Mouse (Mus musculus) layer of hippocampus, adult 2 months (tissue): ENCODE results near the gene Ccdc92. TPM values are rescaled to one million over a fixed set of nuclear protein-coding genes. Genes with fewer than 3 reads are reported as not detected.

Source experiments
- DNase-seq, 2 experiments: peaks; one replicate each; pipeline ENCODE4 v3.0.0; 2022; ENCODE audit warnings: low spot score in 2 of 2
- H3K27ac ChIP-seq: fragments of 200-600 bp; 2 replicates; pipeline ENCODE4 v1.8.1; 2022
- H3K4me3 ChIP-seq: fragments of 200-600 bp; 2 replicates; pipeline ENCODE4 v1.8.1; 2022; ENCODE audit warnings: mild to moderate bottlenecking
- CTCF ChIP-seq: fragments of 200-600 bp; conservative IDR thresholded peaks from 2 replicates; pipeline ENCODE4 v1.8.1; 2022; ENCODE audit warnings: antibody characterized with exemption, mild to moderate bottlenecking, moderate library complexity
- total RNA-seq, 2 experiments: library from RNA; stranded (reverse); gene quantifications; 2 replicates each; pipeline ENCODE4 v1.2.3; 2021

Gene Ccdc92
- total RNA-seq, 2 experiments from 2014 or later, result 79.7 to 81.8 TPM

- Histone ChIP-seq H3K27ac (peak overlapping the region; percentile 32; the same call in 1 of the 2 replicates), H3K4me3 (no peak overlapping the region)
- DNase-seq, result peak; percentile 61 to 62
- TF ChIP-seq CTCF, result no peak
These were observed 52.4 kb downstream of the Ccdc92 start for GRCm38 (mm10) chr5:124809708-124810366.

GRCm38 (mm10) chr5:124792112-124792511 is 70.1 kb downstream of the Ccdc92 start:
- Histone ChIP-seq H3K27ac (no peak overlapping the region), H3K4me3 (no peak overlapping the region)
- DNase-seq, result no peak
- no peak for TF ChIP-seq CTCF

GRCm38 (mm10) chr5:124785650-124786049 is 76.6 kb downstream of the Ccdc92 start:
- H3K27ac ChIP-seq, result no peak overlapping the region
- H3K4me3 ChIP-seq, result no peak overlapping the region
- peak; percentile 69 for TF ChIP-seq CTCF
- no peak for DNase-seq

Other genes starting within 250 kb of the Ccdc92 start
- 10 to 100 TPM; 54.3 to 63.9 TPM for gene Atp6v0a2, start 233.8 kb downstream of the Ccdc92 start, total RNA-seq
- gene Dnah10, start 137.3 kb downstream of the Ccdc92 start, total RNA-seq, result under 1 TPM; 0.32 to 0.38 TPM
- gene Zfp664, start 267 bp upstream of the Ccdc92 start, total RNA-seq, result 10 to 100 TPM; 65.1 to 66.1 TPM
- gene Rflna, start 140.8 kb upstream of the Ccdc92 start, total RNA-seq, result under 1 TPM; 0.44 to 0.83 TPM